Mouse (Mus musculus) lung, postnatal 0 days (tissue): ENCODE data around the gene Galnt9. TPM values are rescaled to one million over a fixed set of nuclear protein-coding genes. Genes with fewer than 3 reads are reported as not detected.

ENCODE experiments used
- ATAC-seq: fragments of 200-750 bp; cut with Nextera tagmentation; 2 replicates; pipeline ENCODE4 v1.8.0; 2017; ENCODE audit warnings: moderate library complexity
- DNase-seq: peaks from one replicate; pipeline ENCODE4 v3.0.0-alpha.2; 2016; ENCODE audit warnings: low spot score
- H3K27ac ChIP-seq: fragments of 300-500 bp; sonication (generic); 2 replicates; pipeline ENCODE4 v1.5.1; 2014; ENCODE audit warnings: antibody characterized with exemption, mild to moderate bottlenecking, low read length, mixed read lengths
- H3K27me3 ChIP-seq: fragments of 300-500 bp; sonication (generic); replicated peaks from 2 replicates; pipeline ENCODE4 v1.6.1; 2014; ENCODE audit warnings: low read length, mixed read lengths; ENCODE audit not compliant: insufficient read depth
- H3K36me3 ChIP-seq: fragments of 300-500 bp; sonication (generic); 2 replicates; pipeline ENCODE4 v1.6.1; 2014; ENCODE audit warnings: low read length, mixed read lengths; ENCODE audit not compliant: insufficient read depth
- H3K4me1 ChIP-seq: fragments of 300-500 bp; sonication (generic); 2 replicates; pipeline ENCODE4 v1.6.1; 2014; ENCODE audit warnings: antibody characterized with exemption, low read depth, low read length, mixed read lengths; ENCODE audit not compliant: insufficient read depth
- H3K4me2 ChIP-seq: fragments of 300-500 bp; sonication (generic); replicated peaks from 2 replicates; pipeline ENCODE4 v1.6.1; 2014; ENCODE audit warnings: low read depth, mild to moderate bottlenecking, low read length, moderate library complexity, mixed read lengths
- H3K4me3 ChIP-seq: fragments of 300-500 bp; sonication (generic); 2 replicates; pipeline ENCODE4 v1.5.1; 2014; ENCODE audit warnings: low read depth, low read length
- H3K9ac ChIP-seq: fragments of 300-500 bp; sonication (generic); replicated peaks from 2 replicates; pipeline ENCODE4 v1.6.1; 2014; ENCODE audit warnings: low read depth, mild to moderate bottlenecking
- H3K9me3 ChIP-seq: fragments of 300-500 bp; sonication (generic); 2 replicates; pipeline ENCODE4 v1.6.1; 2016; ENCODE audit warnings: low read length, mixed read lengths
- CTCF ChIP-seq: IDR thresholded peaks from 2 replicates; pipeline ENCODE4 v1.5.1; 2016; ENCODE audit warnings: antibody characterized with exemption, mild to moderate bottlenecking
- EP300 ChIP-seq: IDR thresholded peaks from 2 replicates; pipeline ENCODE4 v1.6.1; 2016; ENCODE audit warnings: antibody characterized with exemption, mild to moderate bottlenecking, control low read depth
- WGBS: fragments of 180-500 bp; shearing (Covaris S2); extraction: QIAGEN DNeasy Blood & Tissue Kit; methylation state at CpG from one replicate; pipeline ENCODE4 v1.1.7; 2014; 5-methylcytosine and 5-hydroxymethylcytosine counted together
- polyA plus RNA-seq: library from polyadenylated mRNA; unstranded; fragments of >200 nt; fragmentation: Nextera tagmentation; extraction: Ambion mirVana; gene quantifications from 2 replicates; pipeline ENCODE4 v1.2.1, GENCODE M21; 2015

Gene Galnt9
- polyA plus RNA-seq, 1 experiment from 2014 or later, result 0.18 TPM

DNA sequence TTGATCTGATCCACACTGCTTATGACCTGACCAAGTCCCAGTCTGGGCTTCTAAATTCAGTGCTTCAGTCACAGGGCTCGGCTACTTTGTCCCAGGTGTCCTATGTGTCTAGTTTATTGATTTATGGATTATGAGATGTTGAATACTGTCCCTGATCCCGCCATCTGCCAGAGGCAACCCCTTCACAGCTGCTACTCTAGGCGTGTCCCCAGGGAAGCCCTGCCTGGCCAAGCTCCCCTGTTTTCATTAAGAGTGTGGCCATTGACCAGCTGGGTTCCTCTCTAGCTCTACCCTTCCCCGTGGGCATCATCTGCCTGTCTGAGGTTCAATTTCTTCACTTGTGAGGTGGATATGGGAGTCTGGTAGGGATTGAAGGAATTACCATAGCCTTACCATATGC lies 9.2 kb downstream of the Galnt9 start:
- Histone ChIP-seq H3K4me1 (no peaks in the 10 kb centered on the region), H3K4me3 (no peak overlapping the region), H3K27me3 (no peaks in the 10 kb centered on the region), H3K9me3 (no peaks in the 10 kb centered on the region), H3K36me3 (no peaks in the 10 kb centered on the region), H3K9ac (no peak overlapping the region), H3K27ac (no peak overlapping the region), H3K4me2 (no peak overlapping the region)
- ATAC-seq, result no peak
- DNase-seq, result no peak
- TF ChIP-seq EP300, result no peak
- WGBS, result 63% methylated on average over 4 of the region's 4 CpGs

DNA sequence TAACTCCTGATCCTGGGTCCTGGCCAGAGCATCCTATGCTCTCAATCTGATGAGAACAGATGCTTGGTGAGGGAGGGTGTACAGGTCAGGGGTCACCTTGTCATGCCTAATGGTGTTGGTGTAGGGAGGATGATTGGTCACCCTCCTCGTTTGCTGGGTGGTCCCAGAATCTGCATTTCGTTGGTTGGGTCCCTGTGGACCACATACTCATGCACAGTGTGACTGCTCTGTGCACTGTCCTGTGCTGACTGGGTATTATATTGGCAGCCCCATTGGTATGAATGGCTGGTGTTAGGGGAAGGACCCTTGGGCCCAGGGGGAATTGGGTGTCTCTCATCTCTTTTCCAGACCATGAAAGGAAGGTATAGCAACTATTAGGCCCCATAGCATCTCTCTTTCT lies 11.0 kb downstream of the Galnt9 start:
- DNase-seq, result no peak
- no peak for TF ChIP-seq EP300
- TF ChIP-seq CTCF, result no peak
- WGBS, result 47% methylated on average over 2 of the region's 2 CpGs

DNA sequence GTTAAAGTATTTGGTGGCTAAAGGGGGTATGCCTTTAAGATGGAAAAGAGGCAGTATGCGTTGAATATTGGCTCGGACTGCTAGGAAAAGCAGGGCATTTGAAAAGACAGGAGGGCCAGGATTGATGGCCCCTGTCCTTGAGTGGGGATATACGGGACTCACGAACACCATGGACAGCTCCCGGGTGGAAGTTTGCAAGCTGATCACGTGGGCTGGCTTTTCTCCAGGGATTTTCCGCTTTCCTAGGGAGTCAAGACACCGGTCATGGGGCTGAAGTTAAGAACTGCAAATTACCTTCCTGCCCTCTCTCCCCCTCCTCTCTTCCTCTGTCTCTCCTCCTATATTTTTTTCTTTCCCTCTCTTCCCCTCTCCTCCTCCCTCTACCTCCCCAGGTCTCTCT lies 14.2 kb downstream of the Galnt9 start:
- TF ChIP-seq EP300, result no peak
- no peak for TF ChIP-seq CTCF
- peak; percentile 73 for DNase-seq
- H3K9ac ChIP-seq, result no peak overlapping the region

More for the DNA sequence above, 11.0 kb downstream of the Galnt9 start:
- no peaks in the 10 kb centered on the region for H3K27me3 ChIP-seq
- H3K9ac ChIP-seq, result no peak overlapping the region
- H3K4me2 ChIP-seq, result no peak overlapping the region
- no peaks in the 10 kb centered on the region for H3K4me1 ChIP-seq
- H3K27ac ChIP-seq, result no peak overlapping the region
- ATAC-seq, result no peak
- no peak overlapping the region for H3K4me3 ChIP-seq
- no peaks in the 10 kb centered on the region for H3K9me3 ChIP-seq
- H3K36me3 ChIP-seq, result no peaks in the 10 kb centered on the region

DNA sequence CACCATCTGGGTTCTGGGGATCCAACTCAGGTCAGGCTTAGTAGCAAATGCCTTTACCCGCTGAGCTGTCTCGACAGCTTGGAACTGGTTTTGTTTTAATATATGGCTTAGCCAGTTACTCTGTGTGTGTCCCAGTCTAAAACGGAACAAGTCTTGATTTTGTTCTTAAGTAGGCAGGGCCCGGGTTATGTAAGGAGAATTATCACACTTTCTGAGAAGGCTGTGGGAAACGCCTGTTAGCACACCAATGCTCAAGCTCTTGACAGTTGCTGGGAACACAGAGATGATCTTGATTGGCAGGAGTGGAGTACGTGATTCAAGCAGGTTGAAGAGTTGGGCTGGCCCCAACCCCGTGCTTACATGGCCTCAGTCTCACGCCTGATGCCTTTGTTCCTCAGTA lies 15.5 kb downstream of the Galnt9 start:
- no peak for TF ChIP-seq EP300
- TF ChIP-seq CTCF, result no peak
- WGBS, result 82% methylated on average over 8 of the region's 8 CpGs
- Histone ChIP-seq H3K27ac (no peak overlapping the region), H3K4me1 (no peaks in the 10 kb centered on the region), H3K4me2 (no peak overlapping the region), H3K9ac (no peak overlapping the region), H3K36me3 (no peaks in the 10 kb centered on the region), H3K9me3 (no peaks in the 10 kb centered on the region), H3K4me3 (no peak overlapping the region), H3K27me3 (no peaks in the 10 kb centered on the region)
- no peak for ATAC-seq
- DNase-seq, result no peak

More for the DNA sequence above, 14.2 kb downstream of the Galnt9 start:
- Histone ChIP-seq H3K4me1 (no peaks in the 10 kb centered on the region), H3K36me3 (no peaks in the 10 kb centered on the region), H3K9me3 (no peaks in the 10 kb centered on the region), H3K4me3 (no peak overlapping the region), H3K27me3 (no peaks in the 10 kb centered on the region), H3K4me2 (no peak overlapping the region), H3K27ac (no peak overlapping the region)
- no peak for ATAC-seq
- WGBS, result 8% methylated on average over 8 of the region's 8 CpGs

DNA sequence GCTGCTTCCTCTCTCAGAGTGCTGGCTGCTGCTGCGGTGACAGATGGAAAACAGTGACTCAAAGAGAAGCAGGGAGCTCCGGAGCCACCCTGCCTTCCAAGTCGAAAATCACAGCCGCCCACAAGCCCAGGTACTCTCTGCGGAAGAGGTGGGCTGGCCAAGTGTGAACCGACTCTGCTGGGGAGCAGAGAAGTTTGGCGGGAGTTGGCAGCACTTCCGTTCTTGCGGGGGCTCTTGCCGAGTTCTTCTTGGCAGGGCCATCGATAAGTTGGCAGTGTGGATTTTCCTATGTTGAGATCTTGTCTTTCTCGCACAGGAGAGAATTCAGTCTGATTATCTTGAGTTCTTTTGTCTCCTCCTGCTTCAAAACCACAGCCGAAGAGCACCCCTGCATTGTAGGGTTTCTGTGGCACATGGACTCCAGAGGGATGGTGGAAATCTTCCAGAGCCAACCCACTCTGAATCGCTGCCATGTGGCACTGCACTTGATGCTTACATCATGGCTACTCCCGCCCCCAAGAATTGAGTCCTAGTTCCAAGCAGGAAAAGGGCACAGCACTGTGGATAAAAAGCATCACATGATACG lies 18.7 kb downstream of the Galnt9 start:
- H3K27ac ChIP-seq, result no peak overlapping the region
- ATAC-seq (no peak), DNase-seq (no peak)
- no peak for TF ChIP-seq EP300
- no peak for TF ChIP-seq CTCF
- H3K4me2 ChIP-seq, result no peak overlapping the region
- H3K9ac ChIP-seq, result no peak overlapping the region
- H3K36me3 ChIP-seq, result no peaks in the 10 kb centered on the region
- H3K27me3 ChIP-seq, result no peaks in the 10 kb centered on the region
- H3K4me1 ChIP-seq, result no peaks in the 10 kb centered on the region
- WGBS, result 76% methylated on average over 16 of the region's 16 CpGs
- H3K9me3 ChIP-seq, result no peaks in the 10 kb centered on the region
- no peak overlapping the region for H3K4me3 ChIP-seq

DNA sequence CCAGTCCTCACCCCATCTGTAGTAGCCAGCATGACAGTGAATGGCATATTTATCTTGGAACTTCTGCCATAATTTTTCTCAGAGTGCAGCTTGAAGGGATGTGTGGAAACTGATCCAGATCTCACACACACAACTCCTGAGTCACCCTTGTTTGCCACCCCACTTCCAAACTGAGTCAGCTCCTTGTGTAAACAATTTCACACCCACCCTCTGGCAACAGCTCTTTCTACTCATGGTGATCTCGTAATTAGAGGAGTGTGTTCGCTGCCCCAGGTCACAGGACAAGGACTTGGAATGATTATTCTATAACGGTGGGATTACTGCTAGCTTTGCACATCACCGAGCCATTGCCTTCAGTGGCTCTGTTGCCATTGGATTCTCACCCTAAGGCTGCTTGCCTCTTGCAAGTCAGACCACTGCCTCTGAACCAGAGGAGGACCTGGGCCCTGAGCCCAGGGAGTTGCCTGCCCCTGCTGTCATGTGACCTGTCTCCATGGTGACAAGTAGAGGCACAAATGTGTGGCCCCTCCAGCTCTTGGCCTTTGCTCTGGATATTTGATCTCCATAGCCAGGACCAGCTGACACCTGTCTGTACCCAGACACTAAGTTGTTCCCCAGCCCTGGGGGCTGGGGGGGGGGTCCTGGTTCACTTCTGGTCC lies 21.0 kb downstream of the Galnt9 start:
- H3K36me3 ChIP-seq, result no peaks in the 10 kb centered on the region
- 30% methylated on average over 4 of the region's 4 CpGs for WGBS
- H3K4me3 ChIP-seq, result no peak overlapping the region
- no peak overlapping the region for H3K27ac ChIP-seq
- peak; percentile 41 for DNase-seq
- H3K4me2 ChIP-seq, result no peak overlapping the region
- peak; percentile 53 for ATAC-seq
- H3K27me3 ChIP-seq, result no peaks in the 10 kb centered on the region
- no peaks in the 10 kb centered on the region for H3K4me1 ChIP-seq
- TF ChIP-seq CTCF, result no peak
- TF ChIP-seq EP300, result no peak
- H3K9me3 ChIP-seq, result no peaks in the 10 kb centered on the region
- no peak overlapping the region for H3K9ac ChIP-seq

DNA sequence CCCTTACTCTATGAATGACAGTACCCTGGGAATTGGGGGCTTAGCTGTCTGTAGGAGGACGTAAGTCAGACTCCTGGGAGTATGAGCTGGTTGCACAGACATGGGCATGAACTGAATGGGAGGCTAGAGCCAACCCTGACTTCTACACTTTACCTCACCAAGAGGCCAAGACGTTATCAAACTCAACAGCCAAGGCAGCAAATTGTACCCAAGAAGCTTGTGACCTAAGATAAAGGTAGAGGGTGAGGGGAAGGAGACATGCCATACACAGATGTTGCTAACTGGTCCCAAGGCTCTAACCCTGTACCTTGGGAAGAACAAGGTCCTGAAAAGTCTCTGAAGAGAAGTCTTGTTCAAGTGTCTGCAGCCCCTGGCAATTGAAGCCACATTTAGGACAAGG lies 23.4 kb downstream of the Galnt9 start:
- TF ChIP-seq CTCF (no peak), EP300 (no peak)
- H3K4me3 ChIP-seq, result no peak overlapping the region
- no peaks in the 10 kb centered on the region for H3K4me1 ChIP-seq
- ATAC-seq (no peak), DNase-seq (no peak)
- H3K36me3 ChIP-seq, result no peaks in the 10 kb centered on the region
- H3K9ac ChIP-seq, result no peak overlapping the region
- no peak overlapping the region for H3K27ac ChIP-seq
- H3K4me2 ChIP-seq, result no peak overlapping the region
- H3K9me3 ChIP-seq, result no peaks in the 10 kb centered on the region
- WGBS, result 85% methylated on average over 2 of the region's 2 CpGs
- no peaks in the 10 kb centered on the region for H3K27me3 ChIP-seq
